9 mouse cellular contexts compared by ENCODE assay signal in genomic region chr13:61241076-61241947, GRCm38 (mm10). TPM values are rescaled to one million over a fixed set of nuclear protein-coding genes. Genes with fewer than 3 reads are reported as not detected.
A peak's percentile ranks its signal among the peaks of the same experiment; 100 is the strongest.
DNase-seq lines count a peak whose midpoint lies in the region; ATAC-seq and TF ChIP-seq lines count a peak whose summit lies in the region.
"Had no signal": no experiment of that assay in that cellular context is flagged by ENCODE, and none has a peak within 500 bp of the region (broad histone marks: within the 10 kb centered on the region; RNA-seq: fewer than 3 reads in every experiment).

No protein-coding gene starts in this region.

- intact Hi-C loops in heart, adult 2 months (cut with DNase I) = loop anchor here (5.0 kb wide), 1 partner anchor 484 kb away; no protein-coding TSS in a partner anchor

- WGBS in heart, adult 2 months = 49% methylated on average over 13 of the region's 13 CpGs
- 39% methylated on average over 13 of the region's 13 CpGs for WGBS in spleen, adult 2 months

- peak overlapping the region in 1 of 2 experiments; percentile 12; a peak in 1 of 4 replicates for H3K4me3 ChIP-seq in MEL (ENCODE audit: control insufficient read depth in 1 of 2, insufficient read depth in 1 of 2, low read depth in 2 of 2, low read length in 2 of 2)
- H3K4me3 ChIP-seq in heart, adult 2 months = no peak overlapping the region
- H3K4me3 ChIP-seq in spleen, adult 2 months (ENCODE audit: extremely low read depth, insufficient read depth, insufficient read length) = no peak overlapping the region
- H3K4me3 ChIP-seq: limb, embryonic 13.5 days had no signal

- no peaks in the 10 kb centered on the region for H3K36me3 ChIP-seq in MEL (ENCODE audit: control insufficient read depth in 1 of 2, insufficient read depth in 2 of 2, low read length in 2 of 2)
- no peaks in the 10 kb centered on the region for H3K36me3 ChIP-seq in heart, adult 2 months (ENCODE audit: control insufficient read depth, insufficient read depth, low read length)
- H3K36me3 ChIP-seq in spleen, adult 2 months (ENCODE audit: control insufficient read depth, insufficient read depth, low read length) = no peaks in the 10 kb centered on the region
- H3K36me3 ChIP-seq: limb, embryonic 13.5 days had no signal

- TF ChIP-seq EP300 in MEL (IDR thresholded peaks at IDR 0.05; ENCODE audit: low read depth in 1 of 2, low read length in 2 of 2) = no peak
- 0 out of 2 replicates have a peak, but pooled peaks have one; percentile 18 for TF ChIP-seq EP300 in heart, adult 2 months (IDR thresholded peaks at IDR 0.05; ENCODE audit: insufficient read depth, low read depth, low read length)

- no peak for ATAC-seq in cerebellum, adult (ENCODE audit: insufficient number of reproducible peaks, low FRiP score, low TSS enrichment)

- no peak overlapping the region for H3K9ac ChIP-seq in MEL (ENCODE audit: control insufficient read depth, low read depth, low read length, poor library complexity, severe bottlenecking)
- no peak overlapping the region for H3K9ac ChIP-seq in heart, adult 2 months (ENCODE audit: low read depth, low read length)
- H3K9ac ChIP-seq: limb, embryonic 13.5 days had no signal

- peak; percentile 55 to 83 (median 78) for TF ChIP-seq CTCF in MEL (IDR thresholded peaks at IDR 0.05 in 2 of 3, conservative IDR thresholded peaks at IDR 0.05 in 1 of 3; ENCODE audit: control insufficient read depth in 1 of 3, insufficient read depth in 1 of 3, low read depth in 2 of 3, low read length in 3 of 3, poor library complexity in 1 of 3, severe bottlenecking in 1 of 3)
- TF ChIP-seq CTCF in heart, adult 2 months (IDR thresholded peaks at IDR 0.05) = peak; percentile 73
- TF ChIP-seq CTCF in spleen, adult 2 months (IDR thresholded peaks at IDR 0.05; ENCODE audit: extremely low read depth, insufficient read depth, insufficient read length, insufficient replicate concordance) = peak; percentile 42; the same call in 1 of the 2 replicates

- H3K4me1 ChIP-seq in MEL (ENCODE audit: control insufficient read depth in 1 of 2, insufficient read depth in 2 of 2, low read length in 2 of 2) = no peaks in the 10 kb centered on the region; a peak in 1 of 4 replicates
- H3K4me1 ChIP-seq in heart, adult 2 months (ENCODE audit: control insufficient read depth, insufficient read depth, low read length) = no peaks in the 10 kb centered on the region
- no peaks in the 10 kb centered on the region for H3K4me1 ChIP-seq in spleen, adult 2 months (ENCODE audit: control insufficient read depth, insufficient read depth, insufficient read length)
- H3K4me1 ChIP-seq: limb, embryonic 13.5 days had no signal

- no peak overlapping the region for H3K27ac ChIP-seq in MEL (ENCODE audit: control insufficient read depth, low read depth, low read length)
- H3K27ac ChIP-seq in heart, adult 2 months = no peak overlapping the region
- no peak overlapping the region for H3K27ac ChIP-seq in spleen, adult 2 months (ENCODE audit: insufficient read depth, low read length)
- H3K27ac ChIP-seq: limb, embryonic 13.5 days had no signal

- no peak for TF ChIP-seq POLR2A in MEL (IDR thresholded peaks at IDR 0.05; ENCODE audit: control insufficient read depth in 1 of 2, insufficient read depth in 1 of 2, low read depth in 1 of 2, low read length in 2 of 2, poor library complexity in 1 of 2)
- no peak for TF ChIP-seq POLR2A in heart, adult 2 months (IDR thresholded peaks at IDR 0.05; ENCODE audit: insufficient read depth, low read depth, low read length)
- TF ChIP-seq POLR2A in spleen, adult 2 months (IDR thresholded peaks at IDR 0.05; ENCODE audit: low read depth, low read length) = no peak

- no peaks in the 10 kb centered on the region for H3K79me2 ChIP-seq in MEL (ENCODE audit: control insufficient read depth, insufficient read depth, low read length, poor library complexity)
- no peaks in the 10 kb centered on the region for H3K79me2 ChIP-seq in heart, adult 2 months (replicated peaks; ENCODE audit: control insufficient read depth, insufficient read depth, low read length)

- H3K27me3 ChIP-seq in MEL (ENCODE audit: control insufficient read depth in 1 of 2, insufficient read depth in 2 of 2, low read length in 2 of 2) = no peaks in the 10 kb centered on the region
- no peaks in the 10 kb centered on the region for H3K27me3 ChIP-seq in heart, adult 2 months (ENCODE audit: control insufficient read depth, insufficient read depth, low read length)
- no peaks in the 10 kb centered on the region for H3K27me3 ChIP-seq in spleen, adult 2 months (ENCODE audit: control insufficient read depth, insufficient read depth, low read length)
- H3K27me3 ChIP-seq: limb, embryonic 13.5 days had no signal

- TF ChIP-seq RAD21 in MEL (IDR thresholded peaks at IDR 0.05; ENCODE audit: low read depth, low read length) = peak; percentile 83

- DNase-seq in cerebellum, adult 18-20 months = peak; percentile 5 to 6
- peak; percentile 83 for DNase-seq in MEL (ENCODE audit: low read depth, low spot score)
- peak; percentile 2 for DNase-seq in cerebellum, adult 8-10 months
- peak; percentile 29 to 49 for DNase-seq in heart, adult 2 months
- DNase-seq in layer of hippocampus, postnatal 10 days (ENCODE audit: low spot score in 2 of 2) = peak; percentile 9 to 37
- peak; percentile 33 to 43 for DNase-seq in lung, postnatal 4 days
- DNase-seq in spleen, adult 2 months (ENCODE audit: low read depth in 1 of 2, low spot score in 2 of 2) = peak; percentile 0 to 5

- no peaks in the 10 kb centered on the region for H3K9me3 ChIP-seq in MEL (replicated peaks; ENCODE audit: insufficient read depth, low read length)
- H3K9me3 ChIP-seq: limb, embryonic 13.5 days had no signal

TF ChIP-seq in MEL, 35 proteins besides CTCF, POLR2A, EP300 and RAD21:
- TF ChIP-seq SMC3 (IDR thresholded peaks at IDR 0.05; ENCODE audit: low read depth, low read length) = peak; percentile 86
- TF ChIP-seq NELFE (IDR thresholded peaks at IDR 0.05; ENCODE audit: low read depth, low read length) = no peak
- no peak for TF ChIP-seq RCOR1 (IDR thresholded peaks at IDR 0.05; ENCODE audit: low read depth, low read length)
- TF ChIP-seq CHD1 (IDR thresholded peaks at IDR 0.05; ENCODE audit: low read depth, low read length) = no peak
- no peak for TF ChIP-seq KAT2A (conservative IDR thresholded peaks at IDR 0.05; ENCODE audit: low read depth, low read length)
- TF ChIP-seq ZC3H11A (IDR thresholded peaks at IDR 0.05; ENCODE audit: low read depth, low read length) = peak; percentile 89
- no peak for TF ChIP-seq USF2 (IDR thresholded peaks at IDR 0.05; ENCODE audit: borderline replicate concordance in 1 of 2, insufficient read depth in 1 of 2, low read depth in 1 of 2, low read length in 2 of 2)
- no peak for TF ChIP-seq CHD2 (IDR thresholded peaks at IDR 0.05; ENCODE audit: low read length)
- no peak for TF ChIP-seq TAL1 (IDR thresholded peaks at IDR 0.05; ENCODE audit: low read length)
- peak; percentile 44; the same call in 1 of the 2 replicates for TF ChIP-seq ELF1 (IDR thresholded peaks at IDR 0.05; ENCODE audit: low read depth, low read length)
- TF ChIP-seq ZMIZ1 (IDR thresholded peaks at IDR 0.05; ENCODE audit: low read depth, low read length) = no peak
- no peak for TF ChIP-seq POLR2AphosphoS2 (IDR thresholded peaks at IDR 0.05; ENCODE audit: low read length)
- no peak for TF ChIP-seq GABPA (IDR thresholded peaks at IDR 0.05; ENCODE audit: low read depth, low read length)
- no peak for TF ChIP-seq BHLHE40 (IDR thresholded peaks at IDR 0.05; ENCODE audit: borderline replicate concordance, low read depth, low read length)
- no peak for TF ChIP-seq SIN3A (IDR thresholded peaks at IDR 0.05; ENCODE audit: low read length)
- TF ChIP-seq MXI1 (IDR thresholded peaks at IDR 0.05; ENCODE audit: low read depth, low read length) = no peak
- TF ChIP-seq ZNF384 (IDR thresholded peaks at IDR 0.05; ENCODE audit: low read depth, low read length) = peak; percentile 95

RNA-seq across cellular contexts. Expression of gene Cts8, which starts 13.8 kb away (rescaled TPM):
- not detected in 2 replicates for total RNA-seq in MEL (2012; rRNA removed)
- polyA plus RNA-seq in MEL (2012; ENCODE audit: insufficient read depth in 1 of 2, insufficient read length in 2 of 2, low read depth in 1 of 2, low replicate concordance in 2 of 2, missing spikeins in 1 of 2) = not detected
- not detected for total RNA-seq in heart, adult 2 months (2021)
- polyA plus RNA-seq in heart, adult 2 months (2012; rRNA removed) = not detected in 2 replicates
- not detected for total RNA-seq in layer of hippocampus, postnatal 10 days (2021)
- polyA plus RNA-seq in spleen, adult 2 months (2012; rRNA removed) = not detected in 2 replicates
- polyA plus RNA-seq: limb, embryonic 13.5 days had no signal

RNA-seq across cellular contexts. Expression of gene Cts6, which starts 38.1 kb away (rescaled TPM):
- not detected in 2 replicates for total RNA-seq in MEL (2012; rRNA removed)
- polyA plus RNA-seq in MEL (2012; ENCODE audit: insufficient read depth in 1 of 2, insufficient read length in 2 of 2, low read depth in 1 of 2, low replicate concordance in 2 of 2, missing spikeins in 1 of 2) = not detected
- not detected for total RNA-seq in heart, adult 2 months (2021)
- polyA plus RNA-seq in heart, adult 2 months (2012; rRNA removed) = not detected in 2 replicates
- total RNA-seq in layer of hippocampus, postnatal 10 days (2021) = not detected
- polyA plus RNA-seq in spleen, adult 2 months (2012; rRNA removed) = not detected in 2 replicates
- polyA plus RNA-seq: limb, embryonic 13.5 days had no signal

RNA-seq across cellular contexts. Expression of gene Gm49398, which starts 47.3 kb away (rescaled TPM):
- not detected in 2 replicates for total RNA-seq in MEL (2012; rRNA removed)
- not detected for polyA plus RNA-seq in MEL (2012; ENCODE audit: insufficient read depth in 1 of 2, insufficient read length in 2 of 2, low read depth in 1 of 2, low replicate concordance in 2 of 2, missing spikeins in 1 of 2)
- total RNA-seq in heart, adult 2 months (2021) = not detected
- polyA plus RNA-seq in heart, adult 2 months (2012; rRNA removed) = not detected in 2 replicates
- total RNA-seq in layer of hippocampus, postnatal 10 days (2021) = not detected
- not detected in 2 replicates for polyA plus RNA-seq in spleen, adult 2 months (2012; rRNA removed)
- polyA plus RNA-seq: limb, embryonic 13.5 days had no signal

Comparison
In these comparisons a context has a peak if more than half of its experiments do, and no peak if none do; other contexts are left out.
1. DNase-seq: peak in every context shown above with its lines; median percentile 83 in MEL; 39 in heart, adult 2 months; 38 in lung, postnatal 4 days; 23 in layer of hippocampus, postnatal 10 days; 6 in cerebellum, adult 18-20 months; 2 in spleen, adult 2 months; 2 in cerebellum, adult 8-10 months.